Mouse (Mus musculus): ENCODE measurements at regions not wholly inside any gene's neighbourhood (a gene's known extent, or its start where the extent isn't known, plus 50 kb on each side); places are given as distances from the start of the nearest gene placed in this dataset.
A peak's percentile ranks its signal among the peaks of the same experiment; 100 is the strongest.

GRCm38 (mm10) chr12:93281816-93282215 lies 1432.9 kb upstream of the Sel1l start:
- 82% methylated on average over 2 of the region's 2 CpGs for WGBS
- H3K27ac ChIP-seq, result no peak overlapping the region
- H3K36me3 ChIP-seq, result no peaks in the 10 kb centered on the region
- no peak overlapping the region for H3K4me2 ChIP-seq
- H3K4me1 ChIP-seq, result no peaks in the 10 kb centered on the region
- no peaks in the 10 kb centered on the region for H3K27me3 ChIP-seq
- H3K9ac ChIP-seq, result no peak overlapping the region
- H3K9me3 ChIP-seq (replicated peaks), result no peaks in the 10 kb centered on the region
- ATAC-seq (replicated peaks; ENCODE audit: low FRiP score), result no peak
- no peak overlapping the region for H3K4me3 ChIP-seq (replicated peaks)

GRCm38 (mm10) chr12:93273652-93274051 lies 1424.7 kb upstream of the Sel1l start:
- Histone ChIP-seq H3K27me3 (no peaks in the 10 kb centered on the region), H3K36me3 (no peaks in the 10 kb centered on the region), H3K4me1 (no peaks in the 10 kb centered on the region), H3K9ac (no peak overlapping the region), H3K9me3 (replicated peaks) (no peaks in the 10 kb centered on the region), H3K4me2 (no peak overlapping the region), H3K27ac (no peak overlapping the region), H3K4me3 (replicated peaks) (no peak overlapping the region)
- 59% methylated on average over 2 of the region's 2 CpGs for WGBS
- peak; percentile 97 for ATAC-seq (replicated peaks; ENCODE audit: low FRiP score)

GRCm38 (mm10) chr12:93230237-93230636 lies 1381.3 kb upstream of the Sel1l start:
- H3K27ac ChIP-seq, result no peak overlapping the region
- H3K4me2 ChIP-seq, result no peak overlapping the region
- no peak overlapping the region for H3K4me3 ChIP-seq (replicated peaks)
- H3K4me1 ChIP-seq, result no peaks in the 10 kb centered on the region
- no peaks in the 10 kb centered on the region for H3K27me3 ChIP-seq
- H3K9me3 ChIP-seq (replicated peaks), result no peaks in the 10 kb centered on the region
- no peaks in the 10 kb centered on the region for H3K36me3 ChIP-seq
- ATAC-seq (replicated peaks; ENCODE audit: low FRiP score), result no peak
- 81% methylated on average over 3 of the region's 3 CpGs for WGBS
- H3K9ac ChIP-seq, result no peak overlapping the region

DNA sequence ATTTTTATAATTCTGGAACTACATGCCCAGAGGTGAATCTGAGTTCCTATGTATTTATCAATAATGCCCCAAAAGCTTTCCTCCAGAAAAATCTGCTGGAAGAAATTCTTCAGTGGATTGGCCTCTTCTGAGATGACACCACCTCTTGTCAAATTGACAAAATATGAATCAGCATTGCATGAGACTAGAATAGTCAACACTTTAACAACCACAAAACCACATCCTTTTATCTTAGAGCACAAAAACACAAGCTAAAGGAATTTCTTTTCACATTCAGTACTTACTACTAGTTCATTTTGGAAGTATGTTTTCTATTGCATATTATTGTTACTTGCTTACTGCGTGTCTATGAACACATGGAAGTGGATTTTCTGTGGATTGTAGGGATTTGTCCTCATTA lies 1377.9 kb upstream of the Sel1l start:
- no peak overlapping the region for H3K27ac ChIP-seq
- no peaks in the 10 kb centered on the region for H3K27me3 ChIP-seq
- H3K4me3 ChIP-seq (replicated peaks), result no peak overlapping the region
- WGBS, result 93% methylated on average over 1 of the region's 1 CpGs
- no peak overlapping the region for H3K4me2 ChIP-seq
- H3K9me3 ChIP-seq (replicated peaks), result no peaks in the 10 kb centered on the region
- ATAC-seq (replicated peaks; ENCODE audit: low FRiP score), result no peak
- H3K36me3 ChIP-seq, result no peaks in the 10 kb centered on the region
- no peaks in the 10 kb centered on the region for H3K4me1 ChIP-seq
- no peak overlapping the region for H3K9ac ChIP-seq

- no peak overlapping the region for H3K4me3 ChIP-seq (replicated peaks)
- no peaks in the 10 kb centered on the region for H3K27me3 ChIP-seq
- H3K4me1 ChIP-seq, result no peaks in the 10 kb centered on the region
- H3K9ac ChIP-seq, result no peak overlapping the region
- ATAC-seq (replicated peaks; ENCODE audit: low FRiP score), result no peak
- no peak overlapping the region for H3K27ac ChIP-seq
- WGBS, result 83% methylated on average over 6 of the region's 6 CpGs
- no peaks in the 10 kb centered on the region for H3K36me3 ChIP-seq
- H3K9me3 ChIP-seq (replicated peaks), result no peaks in the 10 kb centered on the region
- no peak overlapping the region for H3K4me2 ChIP-seq
Observed at GRCm38 (mm10) chr12:93221179-93221922, 1372.4 kb upstream of the Sel1l start.

DNA sequence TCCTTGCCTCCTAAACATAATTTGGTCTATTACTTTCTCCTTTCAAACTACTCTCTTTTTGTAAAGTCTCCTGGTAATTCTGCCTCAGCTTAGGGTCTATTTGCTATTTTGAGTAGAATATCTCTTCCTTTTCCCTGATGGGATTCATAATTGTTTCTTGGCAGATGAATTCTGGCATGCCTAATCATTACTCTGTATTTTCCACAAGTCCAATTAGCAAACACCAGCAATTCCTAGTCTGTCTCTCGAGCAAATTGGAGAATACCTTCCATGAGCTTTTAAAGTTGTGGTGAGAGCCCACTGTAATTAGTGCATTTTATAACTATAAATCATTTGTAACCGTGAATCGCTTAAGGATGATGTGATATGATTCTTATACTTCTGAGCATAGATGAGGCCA lies 1358.6 kb upstream of the Sel1l start:
- 84% methylated on average over 3 of the region's 3 CpGs for WGBS
- no peak for ATAC-seq (replicated peaks; ENCODE audit: low FRiP score)
- H3K4me3 ChIP-seq (replicated peaks), result no peak overlapping the region
- H3K36me3 ChIP-seq, result no peaks in the 10 kb centered on the region
- no peak overlapping the region for H3K27ac ChIP-seq
- H3K9me3 ChIP-seq (replicated peaks), result no peaks in the 10 kb centered on the region
- no peaks in the 10 kb centered on the region for H3K27me3 ChIP-seq
- no peak overlapping the region for H3K9ac ChIP-seq
- H3K4me1 ChIP-seq, result no peaks in the 10 kb centered on the region
- H3K4me2 ChIP-seq, result no peak overlapping the region

GRCm38 (mm10) chr12:93188940-93189339 lies 1340.0 kb upstream of the Sel1l start:
- Histone ChIP-seq H3K9ac (no peak overlapping the region), H3K9me3 (replicated peaks) (no peaks in the 10 kb centered on the region), H3K36me3 (no peaks in the 10 kb centered on the region), H3K4me3 (replicated peaks) (no peak overlapping the region), H3K4me1 (no peaks in the 10 kb centered on the region), H3K4me2 (no peak overlapping the region), H3K27ac (no peak overlapping the region), H3K27me3 (no peaks in the 10 kb centered on the region)
- 79% methylated on average over 1 of the region's 1 CpGs for WGBS
- no peak for ATAC-seq (replicated peaks; ENCODE audit: low FRiP score)

- ATAC-seq (replicated peaks; ENCODE audit: low FRiP score), result no peak
- Histone ChIP-seq H3K9me3 (replicated peaks) (no peaks in the 10 kb centered on the region), H3K9ac (no peak overlapping the region), H3K36me3 (no peaks in the 10 kb centered on the region), H3K27ac (no peak overlapping the region), H3K4me1 (no peaks in the 10 kb centered on the region), H3K4me2 (no peak overlapping the region), H3K27me3 (no peaks in the 10 kb centered on the region), H3K4me3 (replicated peaks) (no peak overlapping the region)
- 84% methylated on average over 5 of the region's 5 CpGs for WGBS
Observed at GRCm38 (mm10) chr12:93173744-93174143, 1324.8 kb upstream of the Sel1l start.

DNA sequence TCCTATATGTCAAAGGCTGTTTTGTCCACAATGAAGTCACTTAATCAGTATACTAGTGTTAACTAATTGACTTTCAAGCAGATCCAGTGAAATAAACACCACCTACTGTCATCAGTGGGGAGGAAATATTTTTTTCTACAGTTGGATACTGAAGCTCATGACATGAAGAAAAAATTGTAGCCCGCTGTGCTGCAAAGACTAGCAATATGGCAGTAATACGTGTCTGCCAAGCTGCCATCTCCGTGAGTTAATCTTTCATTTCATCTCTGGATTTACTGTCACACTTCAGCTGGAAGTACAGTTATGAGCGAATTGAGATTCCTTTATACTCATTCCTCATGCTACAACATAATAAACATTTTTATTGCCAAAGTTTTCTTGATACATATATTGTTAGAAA lies 1311.3 kb upstream of the Sel1l start:
- Histone ChIP-seq H3K9me3 (replicated peaks) (no peaks in the 10 kb centered on the region), H3K4me2 (no peak overlapping the region), H3K27ac (no peak overlapping the region), H3K36me3 (no peaks in the 10 kb centered on the region), H3K4me1 (no peaks in the 10 kb centered on the region), H3K27me3 (no peaks in the 10 kb centered on the region), H3K4me3 (replicated peaks) (no peak overlapping the region), H3K9ac (no peak overlapping the region)
- WGBS, result 84% methylated on average over 4 of the region's 4 CpGs
- no peak for ATAC-seq (replicated peaks; ENCODE audit: low FRiP score)

DNA sequence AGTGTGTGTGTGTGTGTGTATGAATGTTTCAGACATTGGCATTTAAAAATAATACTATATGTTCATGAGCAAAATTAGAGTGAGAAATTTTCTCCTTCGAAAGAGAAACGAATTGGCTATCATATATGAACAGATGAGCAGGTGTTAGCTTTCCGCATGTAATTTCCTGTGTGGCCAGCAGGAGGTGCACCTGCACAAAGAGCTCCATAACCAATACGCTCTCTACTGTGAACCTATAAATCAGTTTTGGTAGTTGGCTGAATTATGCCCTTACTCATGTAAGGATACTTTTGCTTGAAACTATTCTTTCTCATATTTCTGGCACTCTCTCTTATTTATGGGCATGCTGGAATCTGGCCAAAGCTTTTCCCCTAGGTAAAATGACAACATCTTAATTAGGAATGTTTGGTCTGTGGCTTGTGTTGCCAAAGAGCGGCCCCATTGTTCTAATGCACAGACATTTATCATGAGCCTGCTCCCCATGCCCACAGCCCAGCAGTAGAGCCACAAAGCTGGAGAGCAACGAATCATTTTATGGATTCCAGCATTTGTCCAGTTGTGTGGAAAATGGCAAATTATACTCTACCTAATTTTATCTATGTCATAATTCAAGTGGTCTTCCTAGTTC lies 1303.8 kb upstream of the Sel1l start:
- WGBS, result 45% methylated on average over 6 of the region's 6 CpGs

DNA sequence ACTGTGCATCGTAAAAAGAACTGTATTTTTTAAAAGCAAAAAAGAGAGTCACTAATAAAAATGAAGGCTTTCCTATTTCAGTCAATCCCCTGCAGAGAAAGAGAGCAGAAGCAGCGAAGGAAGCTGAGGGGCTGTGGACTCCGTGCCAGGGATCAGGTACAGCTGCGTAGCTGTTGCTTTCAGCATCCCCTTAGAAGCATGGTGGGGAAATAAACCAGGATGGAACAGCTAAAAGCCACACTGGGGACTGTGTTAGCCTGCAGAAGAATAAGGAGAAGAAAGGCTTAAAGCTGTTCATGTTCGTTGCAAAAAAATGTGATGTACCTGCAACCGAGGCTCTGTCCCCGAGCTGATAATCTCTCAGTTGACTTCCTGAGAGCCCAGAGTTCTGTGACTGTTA lies 1302.6 kb upstream of the Sel1l start:
- Histone ChIP-seq H3K27ac (no peak overlapping the region), H3K4me2 (no peak overlapping the region), H3K4me1 (no peaks in the 10 kb centered on the region), H3K27me3 (no peaks in the 10 kb centered on the region), H3K9me3 (replicated peaks) (no peaks in the 10 kb centered on the region), H3K4me3 (replicated peaks) (no peak overlapping the region), H3K9ac (no peak overlapping the region), H3K36me3 (no peaks in the 10 kb centered on the region)
- no peak for ATAC-seq (replicated peaks; ENCODE audit: low FRiP score)
- whole genome bisulfite sequencing, result 79% methylated on average over 7 of the region's 7 CpGs

More for the DNA sequence above, 1303.8 kb upstream of the Sel1l start:
- no peaks in the 10 kb centered on the region for H3K9me3 ChIP-seq (replicated peaks)
- H3K27ac ChIP-seq, result no peak overlapping the region
- H3K36me3 ChIP-seq, result no peaks in the 10 kb centered on the region
- no peaks in the 10 kb centered on the region for H3K4me1 ChIP-seq
- H3K4me3 ChIP-seq (replicated peaks), result no peak overlapping the region
- no peak overlapping the region for H3K9ac ChIP-seq
- ATAC-seq (replicated peaks; ENCODE audit: low FRiP score), result no peak; the same call in 1 of the 2 replicates
- H3K4me2 ChIP-seq, result no peak overlapping the region
- no peaks in the 10 kb centered on the region for H3K27me3 ChIP-seq

DNA sequence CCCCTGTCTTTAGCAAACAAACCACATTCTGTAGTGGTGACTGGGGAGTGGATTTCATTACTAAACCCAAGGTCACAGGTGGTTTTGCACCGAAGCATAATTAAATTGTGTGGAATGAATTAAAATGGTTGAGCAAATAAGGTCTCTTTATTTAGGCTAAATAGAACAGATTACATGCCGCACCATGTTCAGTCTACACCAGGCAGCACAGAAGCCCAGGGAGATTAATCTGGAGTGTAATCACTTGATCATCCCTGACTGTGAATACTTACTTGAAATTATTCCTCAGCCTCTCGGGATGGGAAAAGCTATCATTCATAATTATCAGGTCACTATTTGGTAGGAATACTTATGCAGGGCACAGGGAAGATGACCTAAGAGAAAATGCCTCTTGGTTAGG lies 1293.3 kb upstream of the Sel1l start:
- 81% methylated on average over 3 of the region's 3 CpGs for WGBS
- H3K9me3 ChIP-seq (replicated peaks), result no peaks in the 10 kb centered on the region
- H3K4me3 ChIP-seq (replicated peaks), result no peak overlapping the region
- no peaks in the 10 kb centered on the region for H3K27me3 ChIP-seq
- H3K27ac ChIP-seq, result no peak overlapping the region
- H3K36me3 ChIP-seq, result no peaks in the 10 kb centered on the region
- no peak overlapping the region for H3K9ac ChIP-seq
- no peak overlapping the region for H3K4me2 ChIP-seq
- H3K4me1 ChIP-seq, result no peaks in the 10 kb centered on the region
- ATAC-seq (replicated peaks; ENCODE audit: low FRiP score), result no peak

- Histone ChIP-seq H3K36me3 (no peaks in the 10 kb centered on the region), H3K9ac (no peak overlapping the region)
Observed at GRCm38 (mm10) chr12:93136395-93136794, 1287.4 kb upstream of the Sel1l start.

More at GRCm38 (mm10) chr12:93136395-93136794, 1287.4 kb upstream of the Sel1l start:
- H3K27me3 ChIP-seq, result no peaks in the 10 kb centered on the region
- WGBS, result 87% methylated on average over 5 of the region's 5 CpGs
- no peak for ATAC-seq (replicated peaks; ENCODE audit: low FRiP score)
- H3K4me3 ChIP-seq (replicated peaks), result no peak overlapping the region
- H3K9me3 ChIP-seq (replicated peaks), result no peaks in the 10 kb centered on the region
- no peak overlapping the region for H3K27ac ChIP-seq
- no peaks in the 10 kb centered on the region for H3K4me1 ChIP-seq
- H3K4me2 ChIP-seq, result no peak overlapping the region

Data from kidney, embryonic 15.5 days (tissue).